Mouse (Mus musculus): ENCODE results near the gene Polh.

- peak; percentile 88 for TF ChIP-seq CTCF (IDR thresholded peaks at IDR 0.05; ENCODE audit: insufficient read depth, low read length)
- no peak for TF ChIP-seq POLR2A (IDR thresholded peaks at IDR 0.05; ENCODE audit: borderline replicate concordance, extremely low read depth, low read depth, low read length)
Measured at GRCm38 (mm10) chr17:46132058-46132718, 70.3 kb downstream of the Polh start.

Measured in lung, adult 2 months (tissue).